Mouse (Mus musculus): ENCODE measurements around the gene Med22. TPM values are rescaled to one million over a fixed set of nuclear protein-coding genes. Genes with fewer than 3 reads are reported as not detected.
A peak's percentile ranks its signal among the peaks of the same experiment; 100 is the strongest.

Gene Med22
- polyA plus RNA-seq (2015; fragmentation: Nextera tagmentation; extraction: Ambion mirVana), result 37.8 and 41.2 TPM in 2 replicates

- H3K4me3 ChIP-seq, result peak within 1 kb of the TSS; percentile 96
- no peaks in the 10 kb centered on the region for H3K9me3 ChIP-seq
Observed at GRCm38 (mm10) chr2:26910124-26910993, at the start of gene Med22, which contains the start of gene Rpl7a. Gene Med22, minus strand, starts transcription at chr2:26910677. Gene Rpl7a, plus strand, starts transcription at chr2:26910764.

GRCm38 (mm10) chr2:26957488-26957859 is 47.0 kb upstream of the Med22 start:
- Histone ChIP-seq H3K9me3 (no peaks in the 10 kb centered on the region), H3K27me3 (replicated peaks) (no peaks in the 10 kb centered on the region), H3K4me2 (no peak overlapping the region), H3K4me1 (peaks cover 12% of the 10 kb centered on the region), H3K4me3 (no peak overlapping the region), H3K36me3 (peaks cover 95% of the 10 kb centered on the region), H3K27ac (replicated peaks) (no peak overlapping the region), H3K9ac (no peak overlapping the region)
- WGBS, result 94% methylated on average over 2 of the region's 2 CpGs
- ATAC-seq (ENCODE audit: extremely low read depth, insufficient number of reproducible peaks, low FRiP score, low TSS enrichment), result no peak

More at GRCm38 (mm10) chr2:26910124-26910993, at the start of gene Med22, which contains the start of gene Rpl7a:
- H3K27ac ChIP-seq (replicated peaks), result peak within 1 kb of the TSS; percentile 94
- H3K4me1 ChIP-seq, result peaks cover 51% of the 10 kb centered on the region
- ATAC-seq (ENCODE audit: extremely low read depth, insufficient number of reproducible peaks, low FRiP score, low TSS enrichment), result peak; percentile 95
- H3K36me3 ChIP-seq, result peaks cover 67% of the 10 kb centered on the region
- peak within 1 kb of the TSS; percentile 90 for H3K4me2 ChIP-seq
- no peaks in the 10 kb centered on the region for H3K27me3 ChIP-seq (replicated peaks)
- WGBS, result under 1% methylated on average over 74 of the region's 74 CpGs
- peak within 1 kb of the TSS; percentile 100 for H3K9ac ChIP-seq

GRCm38 (mm10) chr2:26956811-26957487 is 46.5 kb upstream of the Med22 start:
- Histone ChIP-seq H3K4me2 (no peak overlapping the region), H3K27me3 (replicated peaks) (no peaks in the 10 kb centered on the region), H3K4me3 (no peak overlapping the region), H3K9ac (no peak overlapping the region), H3K9me3 (no peaks in the 10 kb centered on the region), H3K4me1 (peaks cover 6% of the 10 kb centered on the region), H3K27ac (replicated peaks) (no peak overlapping the region), H3K36me3 (peaks cover 94% of the 10 kb centered on the region)
- no peak for ATAC-seq (ENCODE audit: extremely low read depth, insufficient number of reproducible peaks, low FRiP score, low TSS enrichment)
- 90% methylated on average over 12 of the region's 12 CpGs for WGBS

DNA sequence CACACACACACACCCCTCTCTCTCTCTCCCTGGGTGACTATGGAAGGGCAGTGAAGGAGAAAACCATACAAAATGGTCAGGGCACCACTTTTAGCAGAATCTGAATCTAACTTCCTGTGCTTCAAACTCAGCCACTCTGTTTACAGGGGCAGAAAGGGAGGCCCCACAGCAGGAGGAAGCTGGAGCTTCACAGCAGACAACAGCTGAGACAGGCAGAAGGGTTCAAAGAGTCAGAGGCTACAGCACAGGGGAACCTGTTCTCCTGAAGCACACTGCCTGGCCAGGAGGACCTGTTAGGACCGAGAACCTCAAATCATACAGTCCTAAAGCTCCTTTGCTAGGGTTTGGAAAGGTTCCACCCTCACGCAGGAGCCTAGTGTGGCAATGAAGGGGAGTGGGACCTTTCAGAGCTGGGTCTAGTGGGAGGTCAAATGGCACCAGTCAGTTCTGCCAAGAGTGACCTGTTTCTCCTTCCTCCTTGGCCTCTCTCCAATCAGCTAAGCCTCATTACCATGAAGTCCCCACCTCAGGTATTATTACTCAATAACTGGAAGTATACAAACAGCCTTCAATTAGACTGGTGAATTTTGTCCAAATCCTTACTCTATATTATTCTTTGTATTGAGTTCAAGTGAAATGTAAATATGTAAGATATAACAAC is 44.4 kb upstream of the Med22 start:
- H3K4me1 ChIP-seq, result no peaks in the 10 kb centered on the region
- H3K36me3 ChIP-seq, result peaks cover 93% of the 10 kb centered on the region
- no peak overlapping the region for H3K4me2 ChIP-seq
- WGBS, result 82% methylated on average over 2 of the region's 2 CpGs
- ATAC-seq (ENCODE audit: extremely low read depth, insufficient number of reproducible peaks, low FRiP score, low TSS enrichment), result no peak
- H3K9ac ChIP-seq, result no peak overlapping the region
- no peak overlapping the region for H3K4me3 ChIP-seq
- no peak overlapping the region for H3K27ac ChIP-seq (replicated peaks)
- no peaks in the 10 kb centered on the region for H3K27me3 ChIP-seq (replicated peaks)
- H3K9me3 ChIP-seq, result no peaks in the 10 kb centered on the region

- no peak overlapping the region for H3K4me3 ChIP-seq
- H3K9me3 ChIP-seq, result no peaks in the 10 kb centered on the region
- no peaks in the 10 kb centered on the region for H3K27me3 ChIP-seq (replicated peaks)
- no peaks in the 10 kb centered on the region for H3K4me1 ChIP-seq
- 83% methylated on average over 8 of the region's 8 CpGs for WGBS
- peaks cover 95% of the 10 kb centered on the region for H3K36me3 ChIP-seq
- H3K4me2 ChIP-seq, result no peak overlapping the region
- no peak overlapping the region for H3K9ac ChIP-seq
- H3K27ac ChIP-seq (replicated peaks), result no peak overlapping the region
- ATAC-seq (ENCODE audit: extremely low read depth, insufficient number of reproducible peaks, low FRiP score, low TSS enrichment), result no peak
Observed at GRCm38 (mm10) chr2:26952866-26953265, 42.4 kb upstream of the Med22 start.

DNA sequence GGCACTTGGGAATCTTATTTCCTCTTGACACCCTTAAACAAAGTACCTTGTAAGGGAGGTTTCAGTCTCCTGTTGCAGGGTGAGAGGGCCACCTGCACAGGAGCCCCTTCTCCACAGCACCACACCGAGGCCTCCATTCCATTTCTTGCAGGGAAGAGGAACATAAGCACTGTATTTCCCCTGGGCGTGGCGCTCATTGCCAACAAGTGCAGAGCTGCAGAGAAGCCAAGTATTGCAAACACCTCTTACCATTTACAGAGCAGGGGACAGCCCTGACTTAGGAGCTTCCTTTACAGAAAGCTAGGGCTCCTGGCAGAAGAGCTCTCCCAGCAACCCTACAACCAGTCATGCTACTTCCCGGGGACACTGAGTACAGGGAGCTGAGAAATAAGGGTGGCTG is 41.7 kb upstream of the Med22 start:
- no peak for ATAC-seq (ENCODE audit: extremely low read depth, insufficient number of reproducible peaks, low FRiP score, low TSS enrichment)
- WGBS, result 96% methylated on average over 4 of the region's 4 CpGs
- no peak overlapping the region for H3K9ac ChIP-seq
- no peaks in the 10 kb centered on the region for H3K27me3 ChIP-seq (replicated peaks)
- no peak overlapping the region for H3K4me3 ChIP-seq
- no peaks in the 10 kb centered on the region for H3K4me1 ChIP-seq
- H3K36me3 ChIP-seq, result peaks cover 93% of the 10 kb centered on the region
- no peak overlapping the region for H3K4me2 ChIP-seq
- no peaks in the 10 kb centered on the region for H3K9me3 ChIP-seq
- H3K27ac ChIP-seq (replicated peaks), result no peak overlapping the region

DNA sequence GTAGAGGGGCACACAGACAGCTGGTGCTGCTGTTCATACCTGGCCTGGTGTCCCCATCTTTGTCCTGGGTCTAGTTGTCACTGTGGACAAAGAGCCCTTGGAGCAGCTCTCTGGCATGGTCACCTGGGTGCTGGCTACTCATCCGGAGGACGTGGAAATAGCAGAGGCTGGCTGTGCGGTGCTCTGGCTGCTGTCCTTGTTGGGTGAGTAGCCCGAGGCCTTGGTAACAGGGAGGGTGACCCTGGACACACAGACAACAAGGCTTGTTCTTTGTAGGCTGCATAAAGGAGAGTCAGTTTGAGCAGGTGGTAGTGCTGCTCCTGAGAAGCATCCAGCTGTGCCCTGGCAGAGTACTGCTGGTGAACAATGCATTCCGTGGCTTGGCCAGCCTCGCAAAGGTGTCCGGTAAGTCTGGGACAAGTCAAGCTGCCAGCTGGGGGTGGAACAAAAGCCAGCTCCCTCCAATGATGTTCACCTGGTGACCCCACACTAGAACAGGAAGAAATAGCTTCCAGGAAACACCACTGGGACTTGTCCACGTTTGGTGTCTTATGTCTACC is 40.9 kb upstream of the Med22 start:
- whole genome bisulfite sequencing, result 88% methylated on average over 8 of the region's 8 CpGs
- Histone ChIP-seq H3K9me3 (no peaks in the 10 kb centered on the region), H3K4me3 (no peak overlapping the region)

DNA sequence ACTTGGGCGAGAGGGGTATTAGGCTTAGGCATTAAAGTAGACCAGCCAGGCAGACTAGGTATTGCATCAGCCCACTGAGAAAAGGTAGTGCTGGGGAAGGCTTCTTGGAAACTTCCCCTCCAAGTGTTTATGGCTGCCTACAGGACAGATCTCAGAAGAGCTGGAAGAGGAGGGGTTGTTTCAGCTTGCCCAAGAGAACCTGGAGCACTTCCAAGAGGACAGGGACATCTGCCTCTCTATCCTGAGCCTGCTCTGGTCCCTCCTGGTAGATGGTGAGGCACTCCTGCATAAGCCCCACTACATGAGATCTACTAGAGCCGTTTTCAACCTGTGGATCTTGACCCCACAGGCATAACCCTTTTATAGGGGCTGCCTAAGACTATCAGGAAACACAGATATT is 39.9 kb upstream of the Med22 start:
- Histone ChIP-seq H3K9me3 (no peaks in the 10 kb centered on the region), H3K4me1 (no peaks in the 10 kb centered on the region), H3K27ac (replicated peaks) (no peak overlapping the region), H3K9ac (no peak overlapping the region), H3K4me2 (no peak overlapping the region), H3K27me3 (replicated peaks) (no peaks in the 10 kb centered on the region), H3K4me3 (no peak overlapping the region), H3K36me3 (peaks cover 82% of the 10 kb centered on the region)
- no peak for ATAC-seq (ENCODE audit: extremely low read depth, insufficient number of reproducible peaks, low FRiP score, low TSS enrichment)
- 88% methylated on average over 2 of the region's 2 CpGs for WGBS

More for the DNA sequence above, 40.9 kb upstream of the Med22 start:
- ATAC-seq (ENCODE audit: extremely low read depth, insufficient number of reproducible peaks, low FRiP score, low TSS enrichment), result no peak
- peaks cover 93% of the 10 kb centered on the region for H3K36me3 ChIP-seq
- no peaks in the 10 kb centered on the region for H3K4me1 ChIP-seq
- H3K27ac ChIP-seq (replicated peaks), result no peak overlapping the region
- no peak overlapping the region for H3K4me2 ChIP-seq
- no peaks in the 10 kb centered on the region for H3K27me3 ChIP-seq (replicated peaks)
- no peak overlapping the region for H3K9ac ChIP-seq

- Histone ChIP-seq H3K4me3 (no peak overlapping the region), H3K9me3 (no peaks in the 10 kb centered on the region), H3K4me1 (no peaks in the 10 kb centered on the region), H3K27ac (replicated peaks) (no peak overlapping the region), H3K4me2 (no peak overlapping the region), H3K9ac (no peak overlapping the region), H3K27me3 (replicated peaks) (no peaks in the 10 kb centered on the region; the same call in 1 of the 2 replicates), H3K36me3 (peaks cover 15% of the 10 kb centered on the region)
- ATAC-seq (ENCODE audit: extremely low read depth, insufficient number of reproducible peaks, low FRiP score, low TSS enrichment), result no peak
- 60% methylated on average over 3 of the region's 3 CpGs for WGBS
Observed at GRCm38 (mm10) chr2:26943253-26943652, 32.8 kb upstream of the Med22 start.

DNA sequence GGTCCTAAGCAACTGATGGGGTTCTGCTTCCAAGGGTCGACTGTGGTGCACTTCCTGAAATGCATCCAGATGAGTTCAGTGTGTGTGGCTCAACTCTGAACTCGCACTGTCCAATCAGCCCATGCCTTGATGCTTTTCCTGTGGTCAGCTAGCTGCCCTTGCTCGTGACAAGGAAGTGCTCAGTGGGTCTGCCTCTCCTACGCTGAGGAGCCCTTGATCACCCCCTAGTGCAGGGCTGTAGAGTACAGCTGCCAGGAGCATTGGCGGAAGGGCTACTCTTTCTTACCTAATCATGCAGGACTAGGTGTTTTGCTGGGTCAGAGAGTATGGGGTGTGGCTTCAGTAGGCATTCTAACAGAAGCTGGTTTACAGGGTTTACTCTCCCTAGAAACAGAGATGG is 31.1 kb upstream of the Med22 start:
- Histone ChIP-seq H3K36me3 (peaks cover 1% of the 10 kb centered on the region; the same call in 1 of the 2 replicates), H3K4me3 (no peak overlapping the region), H3K9me3 (no peaks in the 10 kb centered on the region), H3K9ac (no peak overlapping the region), H3K4me2 (no peak overlapping the region), H3K27ac (replicated peaks) (no peak overlapping the region), H3K27me3 (replicated peaks) (no peaks in the 10 kb centered on the region; the same call in 1 of the 2 replicates), H3K4me1 (no peaks in the 10 kb centered on the region)
- WGBS, result 36% methylated on average over 5 of the region's 5 CpGs
- ATAC-seq (ENCODE audit: extremely low read depth, insufficient number of reproducible peaks, low FRiP score, low TSS enrichment), result no peak

GRCm38 (mm10) chr2:26936425-26936824 is 25.9 kb upstream of the Med22 start:
- Histone ChIP-seq H3K27me3 (replicated peaks) (no peaks in the 10 kb centered on the region), H3K4me3 (no peak overlapping the region), H3K27ac (replicated peaks) (no peak overlapping the region), H3K4me2 (no peak overlapping the region), H3K9ac (no peak overlapping the region), H3K9me3 (no peaks in the 10 kb centered on the region), H3K4me1 (peaks cover 14% of the 10 kb centered on the region), H3K36me3 (peaks cover 6% of the 10 kb centered on the region)
- 44% methylated on average over 1 of the region's 1 CpGs for WGBS
- ATAC-seq (ENCODE audit: extremely low read depth, insufficient number of reproducible peaks, low FRiP score, low TSS enrichment), result no peak
